Mouse (Mus musculus): ENCODE data around the gene Zfp523.
A peak's percentile ranks its signal among the peaks of the same experiment; 100 is the strongest.

Zfp523 gene

DNA sequence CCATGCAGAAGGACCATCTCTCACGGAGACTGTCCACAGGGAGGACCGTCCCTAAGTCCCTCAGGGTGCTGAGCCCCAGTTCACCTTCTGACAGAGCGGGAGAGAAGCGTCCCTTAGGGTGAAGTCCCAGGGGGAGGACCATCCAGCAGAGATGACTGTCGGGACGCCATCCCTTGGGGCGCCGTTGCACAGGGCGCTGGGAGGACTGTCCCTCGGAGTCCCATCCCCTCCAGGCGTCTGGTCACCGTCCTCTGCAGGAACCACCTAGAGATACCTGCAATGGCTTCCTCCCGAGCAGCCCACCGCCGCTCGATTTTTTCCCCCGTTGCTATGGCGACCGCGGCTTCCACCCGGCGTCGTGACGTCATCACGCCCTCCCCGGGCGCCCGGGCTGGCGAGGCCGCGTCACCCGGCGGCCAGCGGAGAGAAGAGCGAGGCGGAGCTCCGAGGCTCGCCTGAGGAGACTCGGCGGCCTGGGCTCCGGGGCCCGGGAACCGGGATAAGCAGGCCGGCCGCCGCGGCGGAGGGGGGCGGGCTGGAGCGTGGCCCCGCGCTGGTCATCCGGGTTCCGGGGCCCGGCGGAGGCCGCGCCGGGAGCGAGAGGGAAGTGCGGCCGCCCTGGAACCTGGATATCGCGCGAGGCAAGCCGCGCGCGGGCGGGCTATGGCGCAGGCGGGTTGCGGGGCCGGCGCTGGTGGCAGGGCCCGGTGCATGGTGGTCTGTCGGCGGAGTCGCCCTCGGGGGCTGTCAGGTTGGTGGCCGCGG lies at the start of gene Zfp523:
TSS of gene Zfp523 (plus strand) at position 355 of the 765 bp plus-strand sequence.
- peak; percentile 88 for DNase-seq

DNA sequence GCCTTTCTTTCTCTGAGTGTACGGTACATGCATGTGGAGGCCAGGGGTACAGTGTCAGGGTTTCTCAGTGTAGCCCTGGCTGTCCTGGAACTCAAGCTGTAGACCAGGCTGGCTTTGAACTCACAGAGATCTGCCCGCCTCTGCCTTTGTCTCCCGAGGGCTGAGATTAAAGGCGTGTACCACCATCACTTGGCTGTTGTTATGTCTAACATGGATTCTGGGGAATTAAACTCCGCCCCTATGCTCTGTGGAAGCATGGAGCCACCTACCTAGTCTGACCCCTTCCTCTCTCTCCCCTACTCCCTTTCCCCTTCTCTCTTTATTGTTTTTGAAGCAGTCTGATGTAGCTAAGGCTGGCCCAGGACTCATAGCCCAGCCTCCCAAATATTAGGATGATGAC lies 47.1 kb upstream of the Zfp523 start:
- no peak for DNase-seq

DNA sequence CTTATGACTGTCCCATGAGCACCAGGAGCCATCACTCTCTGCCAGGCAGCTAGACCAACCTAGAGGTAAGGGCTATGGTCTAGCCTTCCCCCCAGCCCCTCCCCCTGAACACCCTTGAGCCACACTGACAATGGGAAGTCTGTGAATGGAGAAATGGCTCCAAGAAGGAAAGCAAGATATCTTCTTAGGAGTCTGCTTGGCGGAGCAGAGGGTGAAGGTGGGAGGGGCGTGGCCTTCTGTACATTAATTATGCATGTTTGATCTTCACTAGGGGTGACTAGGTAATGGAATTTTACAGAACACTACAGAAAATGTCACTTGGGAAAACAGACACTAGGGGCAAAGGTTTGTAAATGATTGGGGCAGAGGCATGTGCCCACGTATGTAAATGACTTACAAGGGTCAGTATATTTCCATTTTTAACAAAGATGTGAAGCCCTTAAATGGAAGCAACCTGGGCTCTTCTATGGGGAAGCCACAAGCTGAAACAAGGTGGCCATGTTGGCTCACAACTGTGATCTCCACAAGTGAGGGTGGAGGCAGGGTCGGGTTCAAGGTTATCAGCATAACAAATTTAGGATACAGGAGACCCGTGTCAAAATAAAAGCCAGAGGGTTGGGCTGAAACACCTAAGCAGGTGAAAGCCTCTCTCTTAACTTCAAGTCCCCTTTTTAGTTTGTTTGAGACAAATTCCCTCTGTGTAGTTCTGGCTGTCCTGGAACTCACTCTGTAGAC lies 46.4 kb upstream of the Zfp523 start:
- DNase-seq: no peak

DNA sequence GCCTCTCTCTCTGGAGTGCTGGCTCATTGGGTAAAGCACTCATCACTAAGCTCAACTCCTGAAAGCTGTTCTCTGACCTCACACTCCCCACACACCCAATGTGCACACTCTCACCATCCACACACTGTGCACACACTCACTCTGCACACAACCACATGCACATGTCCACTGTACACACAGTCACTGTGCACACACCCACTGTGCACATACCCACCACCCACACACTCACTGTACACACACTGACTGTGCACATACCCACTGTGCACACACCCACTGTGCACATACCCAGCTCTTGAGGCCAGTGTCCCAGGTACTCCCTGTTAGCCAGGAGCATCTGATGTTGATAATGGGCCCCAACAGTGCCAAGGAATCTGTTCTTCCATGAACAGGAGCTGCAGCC lies 45.8 kb upstream of the Zfp523 start:
- no peak for DNase-seq

DNA sequence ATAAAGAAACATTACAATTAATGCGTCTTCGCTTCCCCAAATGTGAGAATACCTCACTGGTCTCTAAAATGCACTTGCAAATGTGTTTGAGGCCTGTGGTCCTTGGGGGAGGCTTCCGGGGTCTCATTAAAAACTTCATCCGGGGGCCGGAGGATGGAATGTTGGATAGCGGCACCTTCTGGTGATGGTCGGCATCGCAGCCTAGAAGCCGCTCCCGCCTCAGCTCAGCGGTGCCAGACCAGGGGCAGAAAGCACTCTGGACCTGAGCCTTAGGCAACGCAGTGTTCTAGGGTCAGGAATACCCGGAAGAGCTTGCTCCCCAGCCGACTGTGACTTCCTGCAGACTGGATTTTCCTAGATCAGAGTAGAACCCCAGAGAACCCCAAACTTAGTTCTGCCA lies 43.7 kb upstream of the Zfp523 start:
- peak; percentile 70 for DNase-seq

DNA sequence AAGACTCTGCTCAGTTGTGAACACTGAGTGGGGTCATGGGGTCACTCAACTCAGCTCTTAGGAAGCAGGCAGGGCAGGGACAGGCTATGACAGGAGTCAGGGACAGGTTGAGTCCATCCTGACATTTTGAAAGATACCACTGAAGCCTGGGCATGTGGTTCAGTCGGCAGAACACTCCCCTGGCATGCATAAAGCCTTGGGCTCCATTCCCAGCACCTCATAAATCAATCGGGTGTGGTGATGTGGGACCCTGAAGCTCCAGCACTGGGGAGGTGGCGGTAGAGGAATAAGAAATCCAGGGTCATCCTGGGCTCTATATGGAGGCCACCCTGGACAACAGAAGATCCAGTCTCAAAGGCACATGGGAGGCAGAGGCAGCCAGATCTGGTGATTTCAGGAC lies 41.4 kb upstream of the Zfp523 start:
- DNase-seq: no peak

DNA sequence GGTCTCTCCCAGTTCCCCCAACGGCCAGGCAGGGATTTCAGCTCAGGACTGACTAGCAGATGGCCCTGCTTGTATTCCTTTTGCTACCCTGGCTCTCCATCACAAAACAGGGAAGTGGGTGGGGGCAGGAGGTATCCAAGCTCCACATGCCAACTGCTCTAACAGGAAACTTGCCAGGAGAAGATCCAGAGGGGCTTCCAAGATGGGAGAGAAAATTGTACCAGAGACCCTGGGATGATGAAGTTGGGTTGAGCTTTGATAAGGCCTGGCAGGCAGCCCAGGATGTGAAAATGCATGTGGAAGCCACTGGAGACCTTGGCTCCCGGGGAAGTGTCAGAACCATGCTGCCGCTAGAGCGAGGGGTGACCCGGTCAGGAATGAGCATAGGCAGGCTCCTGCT lies 40.7 kb upstream of the Zfp523 start:
- no peak for DNase-seq

DNA sequence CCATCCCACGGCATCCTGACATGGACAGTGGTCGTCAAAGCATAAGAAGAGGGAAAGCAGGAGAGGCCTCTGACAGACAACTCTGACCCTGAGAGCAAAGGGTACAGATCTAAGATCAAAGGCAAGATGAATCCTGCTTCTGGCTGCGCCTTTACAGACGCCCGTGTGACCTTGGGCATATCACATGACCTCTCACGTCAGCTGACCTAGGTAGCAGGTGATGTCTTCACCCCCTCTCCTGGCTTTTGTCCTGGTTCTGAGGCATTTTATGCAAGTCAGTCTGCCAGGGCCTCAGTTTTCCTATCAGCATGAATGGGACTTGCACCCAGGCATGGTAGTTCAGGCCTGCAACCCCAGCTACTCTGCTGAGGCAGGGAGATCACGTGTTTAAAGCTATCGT lies 38.9 kb upstream of the Zfp523 start:
- DNase-seq: no peak

DNA sequence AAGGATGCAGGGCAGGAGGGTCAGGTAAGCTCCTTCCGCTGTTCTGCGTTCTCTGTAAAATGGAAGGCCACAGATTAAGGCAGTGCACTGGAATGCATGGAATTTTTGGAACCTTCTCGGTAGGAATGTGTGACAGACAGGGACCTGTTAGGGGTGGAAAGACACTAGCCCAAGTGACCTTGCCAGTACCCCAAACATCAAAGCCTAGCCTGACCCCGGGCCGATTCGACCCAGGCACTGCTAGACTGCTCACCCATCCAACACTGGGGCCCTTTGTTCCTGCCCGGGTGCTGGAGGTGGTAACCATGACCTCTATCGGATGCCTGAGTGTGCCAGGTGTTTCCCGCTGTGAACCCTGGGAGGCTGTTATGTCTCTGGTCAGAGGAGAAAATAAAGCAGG lies 38.2 kb upstream of the Zfp523 start:
- DNase-seq: no peak

DNA sequence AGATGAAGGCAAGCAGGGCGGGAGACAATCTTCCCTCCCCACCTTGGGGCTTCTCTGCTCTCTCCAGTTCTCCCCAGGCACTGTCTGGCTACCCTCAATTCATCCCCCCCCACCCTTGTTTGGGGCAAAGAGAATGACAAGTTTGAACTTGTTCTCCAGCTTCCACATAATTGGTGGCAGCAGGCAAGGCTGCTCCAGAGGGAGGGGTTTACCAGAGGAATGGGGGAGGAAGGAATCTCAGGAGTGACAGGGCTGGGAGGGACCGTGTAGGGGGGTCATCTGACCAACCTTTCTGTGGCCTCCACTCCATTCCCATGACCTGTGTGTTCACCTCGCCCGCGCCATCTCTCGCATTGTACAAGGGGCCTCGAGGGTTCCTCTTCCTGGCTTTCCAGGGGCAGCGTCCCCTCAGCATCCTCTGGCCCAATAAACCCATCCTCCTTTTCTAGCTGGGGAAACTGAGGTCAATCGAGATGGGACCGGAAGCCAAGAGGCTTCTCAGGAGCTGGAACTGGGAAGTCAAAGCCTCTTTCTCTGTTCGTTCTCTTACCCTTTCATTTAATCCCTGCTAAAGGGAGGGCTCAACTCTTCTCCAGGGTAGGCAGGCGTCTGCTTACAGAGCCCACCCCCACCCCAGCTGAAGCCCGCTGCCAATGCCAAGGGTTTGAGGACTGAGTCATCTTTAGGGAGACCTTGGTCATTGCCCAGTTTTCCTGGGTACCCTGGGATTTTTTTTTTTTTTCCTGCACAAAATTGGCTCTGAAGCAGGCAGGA lies 36.3 kb upstream of the Zfp523 start:
- DNase-seq: no peak

DNA sequence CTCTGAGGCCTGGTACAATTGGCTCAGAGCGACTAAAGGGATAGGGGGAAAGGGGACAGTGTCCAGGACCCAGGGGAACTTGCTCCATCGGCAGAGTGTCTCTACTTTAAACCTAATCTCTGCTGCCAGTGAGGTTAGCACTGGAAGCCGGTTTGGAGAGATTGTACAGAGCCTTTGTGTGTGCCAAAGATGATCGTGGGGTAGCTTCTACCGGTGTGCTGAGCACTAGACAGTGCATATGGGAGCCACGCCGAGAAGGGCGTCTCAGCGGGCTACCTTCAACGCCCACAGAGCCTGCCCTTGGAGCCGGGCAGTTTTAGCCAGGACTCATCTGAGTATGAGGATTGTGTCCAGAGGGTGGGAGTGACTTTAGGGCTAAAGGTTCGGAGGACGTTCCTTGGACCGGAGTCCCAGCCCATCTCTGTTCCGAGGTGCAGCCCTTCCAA lies 35.7 kb upstream of the Zfp523 start:
- DNase-seq: no peak

DNA sequence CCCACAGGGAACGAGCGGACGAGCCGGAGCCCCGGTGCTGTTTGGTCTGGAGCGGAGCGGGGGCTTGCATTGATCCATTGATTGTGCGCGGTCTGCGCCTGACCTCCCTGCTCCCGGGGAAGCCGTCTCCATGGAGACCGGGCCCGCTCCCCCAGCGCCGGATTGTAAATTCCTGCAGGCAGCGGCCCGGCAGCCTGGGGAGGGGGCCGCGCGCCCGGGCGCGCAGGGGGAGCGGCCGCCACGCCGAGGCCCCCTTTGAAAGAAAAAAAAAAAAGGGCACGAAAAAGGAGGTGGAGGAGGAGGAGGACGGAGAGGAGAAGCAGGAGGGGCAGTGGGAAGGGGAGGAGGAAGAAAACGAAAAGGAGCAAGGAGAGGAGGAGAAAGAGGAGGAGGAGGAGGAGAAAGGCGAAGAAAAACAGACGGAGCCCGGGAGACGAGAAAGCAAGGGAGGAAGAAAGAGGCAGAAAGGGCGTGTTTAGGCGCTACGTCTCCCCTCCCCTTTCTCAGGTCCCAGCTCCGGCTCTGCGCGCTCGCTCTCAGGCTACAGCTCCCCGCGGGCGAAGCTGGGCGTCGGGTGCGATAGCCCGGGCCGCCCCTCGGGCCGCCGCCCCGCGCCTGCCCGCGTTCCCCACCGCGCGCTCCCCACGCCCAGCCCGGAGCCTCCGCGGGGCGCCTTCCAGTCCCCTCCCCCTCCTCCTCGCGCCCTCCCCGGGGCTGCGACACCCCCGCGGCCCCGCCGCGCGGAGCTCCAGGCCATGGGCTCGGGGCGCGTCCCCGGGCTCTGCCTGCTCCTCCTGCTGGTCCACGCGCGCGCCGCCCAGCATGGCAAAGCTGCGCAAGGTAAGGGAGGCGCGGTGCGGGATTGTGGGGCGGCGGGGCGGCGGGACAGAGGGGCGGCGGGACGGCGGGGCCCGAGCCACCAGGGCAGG lies 34.9 kb upstream of the Zfp523 start, which contains the start of gene Scube3:
TSS of gene Scube3 (plus strand) at position 371 of the 929 bp plus-strand sequence.
- DNase-seq: no peak

DNA sequence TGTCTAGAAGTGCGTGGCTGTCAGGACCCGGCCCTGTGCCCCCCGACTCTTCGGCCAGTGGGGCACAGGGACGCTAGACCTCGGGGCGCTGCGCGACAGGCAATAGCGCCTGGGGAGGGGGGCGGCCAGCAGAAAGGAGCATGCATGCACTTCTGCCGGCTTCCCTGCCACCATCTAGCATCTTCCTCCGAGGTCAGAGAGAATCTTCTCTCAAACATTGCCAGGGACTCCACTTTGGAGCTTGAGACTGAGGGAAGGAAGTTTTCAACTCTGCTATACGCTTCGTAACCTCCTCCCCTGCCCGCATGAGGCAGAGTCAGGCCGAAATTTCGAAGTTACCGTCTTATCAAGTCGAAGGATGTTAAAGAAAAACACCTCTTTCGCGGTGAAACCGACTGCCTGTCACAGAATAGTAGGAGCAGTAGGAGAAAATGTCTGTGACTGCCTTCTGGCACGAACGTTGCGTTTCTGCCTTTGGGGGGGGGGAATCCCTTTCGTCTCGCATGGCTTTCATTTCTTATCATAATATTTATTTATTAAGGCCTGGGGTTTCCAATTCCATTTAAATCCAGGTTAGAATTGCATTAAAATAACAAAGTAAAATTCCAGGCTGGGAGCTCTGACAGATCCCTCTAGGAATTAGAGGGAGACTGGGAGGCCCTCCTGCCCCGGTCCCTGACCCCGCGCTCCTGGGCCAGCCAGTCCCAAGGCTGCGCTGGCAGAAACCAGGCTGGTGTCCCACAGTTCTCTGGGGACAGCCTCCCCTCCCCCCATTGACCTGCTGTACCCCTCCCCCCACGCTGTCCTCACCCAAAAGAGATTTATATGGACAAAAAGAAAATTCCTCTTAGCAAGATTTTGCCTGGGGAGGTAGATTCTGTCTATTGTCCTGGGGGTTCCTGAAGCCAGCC lies 34.0 kb upstream of the Zfp523 start:
- no peak for DNase-seq

DNA sequence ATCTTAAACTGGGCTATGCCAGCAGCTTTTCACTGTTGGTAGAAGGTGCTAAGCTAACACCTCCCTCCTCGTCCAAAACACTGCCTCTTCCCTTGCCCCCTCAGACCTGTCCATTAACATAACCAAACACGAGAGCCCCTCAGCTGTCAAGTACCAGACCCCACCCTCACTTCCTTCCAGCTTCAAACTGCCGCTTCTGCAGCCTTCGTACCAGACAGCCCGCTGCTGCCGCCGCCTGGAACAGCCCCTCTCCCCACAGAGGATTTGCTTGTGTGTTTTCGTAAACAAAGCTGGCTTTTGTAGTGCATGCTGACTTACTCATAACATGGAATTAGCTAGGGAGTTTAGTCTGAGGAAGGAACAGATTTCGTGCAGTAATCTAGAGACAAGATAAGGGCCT lies 33.2 kb upstream of the Zfp523 start:
- DNase-seq: no peak

DNA sequence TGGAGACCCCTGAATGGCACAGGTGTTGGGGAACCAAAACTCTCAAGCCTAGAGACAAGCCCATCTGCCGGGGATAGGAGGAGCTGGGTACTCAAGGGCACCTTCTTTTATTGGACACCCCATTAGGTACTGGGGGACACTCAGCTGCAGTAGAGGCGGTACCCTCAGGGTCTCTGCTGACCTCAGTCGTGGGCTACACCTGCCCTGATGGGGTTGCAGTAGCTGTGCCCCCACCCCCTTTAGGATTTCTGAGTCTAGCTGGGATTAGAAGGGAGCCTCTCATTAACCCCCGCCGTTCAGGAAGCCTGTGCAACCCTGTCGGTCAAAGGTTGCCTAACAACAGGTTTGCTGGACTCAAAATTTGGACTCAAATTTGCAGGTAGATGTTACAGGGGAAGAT lies 32.7 kb upstream of the Zfp523 start:
- DNase-seq: no peak

DNA sequence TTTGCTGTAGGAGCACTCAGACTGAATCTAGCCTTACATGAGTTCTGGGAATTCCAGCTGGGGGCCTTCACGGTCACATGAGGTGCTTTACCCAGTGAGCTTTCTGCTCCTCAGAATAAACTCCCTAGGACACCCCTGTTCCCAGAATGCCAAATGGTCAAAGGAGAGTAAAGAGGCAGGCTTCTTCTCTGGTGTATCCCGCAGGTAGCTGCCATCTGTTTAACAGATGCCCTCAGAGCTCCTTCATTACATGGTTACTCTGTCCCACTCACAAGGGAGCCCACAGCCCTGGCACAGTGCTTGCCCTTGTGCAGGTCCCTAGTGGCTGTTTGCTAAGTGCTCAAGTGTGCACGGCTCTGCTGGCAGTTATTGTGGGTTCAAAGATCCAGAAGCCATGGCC lies 28.6 kb upstream of the Zfp523 start:
- DNase-seq: no peak

DNA sequence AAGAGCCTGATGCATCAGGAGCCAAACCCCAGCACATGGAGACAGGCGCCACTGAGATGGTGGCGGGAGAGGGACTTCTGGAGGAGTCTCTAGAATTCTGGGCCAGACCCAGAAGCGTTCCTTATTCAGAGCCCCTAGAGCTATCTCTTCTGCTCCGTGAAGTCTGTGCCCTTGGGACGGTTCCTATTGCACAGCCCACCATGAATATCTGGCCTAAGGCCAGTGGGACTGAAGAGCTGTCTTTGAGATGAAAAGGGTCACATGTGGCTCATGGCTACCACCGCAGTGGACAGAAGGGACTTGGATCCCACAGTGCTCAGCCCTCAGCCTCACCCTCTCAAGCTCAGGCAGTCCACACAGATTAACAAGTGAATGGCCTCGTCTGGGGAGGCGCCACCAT lies 27.2 kb upstream of the Zfp523 start:
- no peak for DNase-seq

DNA sequence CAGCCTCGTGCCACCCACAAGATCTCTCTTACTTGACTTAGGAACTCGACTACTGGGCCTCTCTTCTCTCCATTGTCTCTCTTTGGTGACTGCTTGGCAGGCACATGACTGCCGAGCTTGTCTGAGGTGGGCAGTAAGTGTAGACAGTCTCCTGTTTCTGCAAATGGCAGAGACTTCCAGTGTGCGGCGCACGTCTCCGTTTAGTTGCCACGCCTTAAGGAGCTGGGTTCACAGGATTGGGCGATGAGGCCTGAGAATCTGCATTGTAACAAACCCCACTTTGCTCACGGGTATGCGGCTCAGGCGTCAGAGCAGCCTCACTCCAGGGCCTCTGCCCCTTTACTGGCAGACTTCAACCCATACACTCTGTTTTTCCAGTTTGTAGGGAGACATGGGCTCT lies 26.5 kb upstream of the Zfp523 start:
- DNase-seq: no peak

DNA sequence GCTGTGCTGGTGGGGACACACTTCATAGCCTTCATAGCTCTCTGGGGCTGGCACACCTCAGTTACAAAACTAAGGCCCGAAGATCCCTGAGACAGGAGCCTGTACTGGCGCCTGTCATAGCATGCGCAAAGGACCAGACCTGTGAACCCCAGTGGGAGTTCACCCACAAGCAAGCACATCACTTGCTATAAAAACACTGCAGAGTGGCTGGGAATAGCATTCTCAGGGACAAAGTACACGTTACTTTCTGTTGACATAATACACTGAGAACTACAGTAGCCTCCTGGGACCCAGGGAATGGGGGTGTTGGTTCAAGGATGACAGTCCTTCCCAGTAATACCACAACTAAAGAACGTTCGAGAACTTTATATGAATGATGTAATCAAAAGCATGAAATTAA lies 23.8 kb upstream of the Zfp523 start:
- DNase-seq: no peak

DNA sequence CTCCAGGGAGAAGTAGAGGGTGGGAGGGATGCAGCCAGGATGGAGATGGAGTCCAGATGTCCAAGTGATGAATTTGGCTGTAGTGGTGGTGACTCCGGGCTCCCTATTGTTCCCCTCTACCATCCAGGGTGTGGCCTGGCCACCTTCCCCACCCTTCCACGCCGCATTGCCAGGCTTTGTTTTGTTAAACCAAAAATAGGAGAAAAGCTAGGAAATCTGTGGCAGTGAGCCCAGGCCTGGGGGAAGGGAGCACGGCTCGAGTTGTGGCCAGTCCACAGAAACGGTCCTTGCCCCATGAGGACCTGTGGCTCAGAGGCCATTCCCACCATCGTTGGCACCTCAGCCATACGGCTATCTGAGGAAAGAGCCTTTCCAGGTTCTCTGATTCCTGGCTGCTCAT lies 22.0 kb upstream of the Zfp523 start:
- no peak for DNase-seq

DNA sequence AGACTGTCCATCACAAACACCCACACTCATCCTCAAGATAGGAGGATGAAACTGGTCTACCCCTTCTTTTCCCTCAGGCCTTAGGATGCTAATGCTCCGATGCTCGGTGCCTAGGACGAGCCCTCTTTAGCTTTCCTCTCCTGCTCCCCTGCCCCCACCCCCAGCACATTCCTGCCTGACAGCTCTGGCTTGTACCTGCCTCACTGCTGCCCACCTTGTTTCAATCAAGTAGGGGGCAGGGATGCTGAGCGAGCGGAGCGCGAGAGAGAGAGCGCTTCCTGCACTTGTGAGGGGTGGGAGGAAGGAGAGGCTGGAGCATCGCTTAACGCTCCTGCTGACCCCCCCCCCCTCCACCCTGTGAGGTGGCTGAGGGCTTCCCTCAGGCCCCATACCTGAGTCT lies 16.6 kb upstream of the Zfp523 start:
- no peak for DNase-seq
